In the genomic region with DNA sequence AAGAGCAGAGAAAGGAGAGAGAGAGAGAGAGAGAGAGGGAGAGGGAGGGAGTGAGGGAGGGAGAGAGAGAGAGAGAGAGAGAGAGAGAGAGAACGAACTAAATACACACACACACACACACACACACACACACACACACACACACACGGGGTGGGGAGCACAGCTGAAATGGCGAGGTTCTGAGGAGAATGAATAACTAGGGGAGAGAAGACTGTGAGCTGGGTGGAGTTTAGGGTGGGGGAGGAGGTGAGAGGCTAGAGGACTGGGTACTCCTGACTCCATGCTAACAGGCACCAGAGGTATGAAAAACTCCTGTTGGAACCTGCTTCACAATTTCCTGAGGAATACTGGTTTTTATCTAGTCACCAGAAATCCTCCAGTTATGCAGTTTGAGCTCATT, we compare ENCODE assay signal across 22 mouse cellular contexts. TPM values are rescaled to one million over a fixed set of nuclear protein-coding genes. Genes with fewer than 3 reads are reported as not detected.
DNase-seq lines count a peak whose midpoint lies in the region; ATAC-seq lines count a peak whose summit lies in the region.
"Had no signal": no experiment of that assay in that cellular context is flagged by ENCODE, and none has a peak within 500 bp of the region (broad histone marks: within the 10 kb centered on the region; RNA-seq: fewer than 3 reads in every experiment).

No protein-coding gene starts in this region.

- no peak overlapping the region for H3K4me3 ChIP-seq in liver, embryonic 15.5 days (replicated peaks)
- no peak overlapping the region for H3K4me3 ChIP-seq in hindbrain, embryonic 12.5 days
- no peak overlapping the region for H3K4me3 ChIP-seq in forebrain, embryonic 13.5 days
- H3K4me3 ChIP-seq: embryonic facial prominence, embryonic 15.5 days; gastrocnemius, adult 2 months; heart, embryonic 10.5 days; left cerebral cortex, adult 2 months; limb, embryonic 13.5 days; midbrain, embryonic 12.5 days; neural tube, embryonic 13.5 days had no signal

- peak; percentile 16 for DNase-seq in kidney, adult 11 months
- DNase-seq in kidney, adult 9 months = peak; percentile 72
- DNase-seq in kidney, postnatal 25 days = peak; percentile 39 to 74
- no peak for DNase-seq in layer of hippocampus, postnatal 10 days (ENCODE audit: low spot score in 2 of 2)
- DNase-seq: adrenal gland, postnatal 14 days; cerebellum, adult 11-12 months; cerebellum, postnatal 14 days; forebrain, postnatal 0 days; gastrocnemius, adult 2 months; right cerebral cortex, adult 18-20 months; thymus, postnatal 4 days had no signal

- H3K9me3 ChIP-seq in liver, embryonic 15.5 days (replicated peaks) = no peaks in the 10 kb centered on the region
- no peaks in the 10 kb centered on the region for H3K9me3 ChIP-seq in hindbrain, embryonic 12.5 days (replicated peaks)
- H3K9me3 ChIP-seq in forebrain, embryonic 13.5 days (replicated peaks) = no peaks in the 10 kb centered on the region; the same call in 1 of the 2 replicates
- H3K9me3 ChIP-seq: embryonic facial prominence, embryonic 15.5 days; heart, embryonic 10.5 days; neural tube, embryonic 13.5 days had no signal

- H3K4me2 ChIP-seq in liver, embryonic 15.5 days = no peak overlapping the region
- no peak overlapping the region for H3K4me2 ChIP-seq in hindbrain, embryonic 12.5 days (replicated peaks)
- H3K4me2 ChIP-seq in forebrain, embryonic 13.5 days = no peak overlapping the region
- H3K4me2 ChIP-seq: embryonic facial prominence, embryonic 15.5 days; limb, embryonic 13.5 days; midbrain, embryonic 12.5 days; neural tube, embryonic 13.5 days had no signal

- no peak overlapping the region for H3K9ac ChIP-seq in liver, embryonic 15.5 days
- H3K9ac ChIP-seq in hindbrain, embryonic 12.5 days = no peak overlapping the region
- H3K9ac ChIP-seq in forebrain, embryonic 13.5 days = no peak overlapping the region
- H3K9ac ChIP-seq: embryonic facial prominence, embryonic 15.5 days; forebrain, postnatal 0 days; limb, embryonic 13.5 days; midbrain, embryonic 12.5 days; neural tube, embryonic 13.5 days had no signal

- H3K4me1 ChIP-seq in liver, embryonic 15.5 days (replicated peaks) = no peaks in the 10 kb centered on the region
- H3K4me1 ChIP-seq in hindbrain, embryonic 12.5 days = no peaks in the 10 kb centered on the region
- no peaks in the 10 kb centered on the region for H3K4me1 ChIP-seq in forebrain, embryonic 13.5 days
- H3K4me1 ChIP-seq: embryonic facial prominence, embryonic 15.5 days; heart, embryonic 10.5 days; limb, embryonic 13.5 days; midbrain, embryonic 12.5 days; neural tube, embryonic 13.5 days had no signal

- no peaks in the 10 kb centered on the region for H3K27me3 ChIP-seq in liver, embryonic 15.5 days
- no peaks in the 10 kb centered on the region for H3K27me3 ChIP-seq in hindbrain, embryonic 12.5 days
- H3K27me3 ChIP-seq in forebrain, embryonic 13.5 days = no peaks in the 10 kb centered on the region
- H3K27me3 ChIP-seq: CH12.LX; embryonic facial prominence, embryonic 15.5 days; limb, embryonic 13.5 days; midbrain, embryonic 12.5 days; neural tube, embryonic 13.5 days had no signal

- no peaks in the 10 kb centered on the region for H3K36me3 ChIP-seq in liver, embryonic 15.5 days (replicated peaks)
- no peaks in the 10 kb centered on the region for H3K36me3 ChIP-seq in hindbrain, embryonic 12.5 days
- no peaks in the 10 kb centered on the region for H3K36me3 ChIP-seq in forebrain, embryonic 13.5 days (ENCODE audit: poor library complexity, severe bottlenecking)
- H3K36me3 ChIP-seq: embryonic facial prominence, embryonic 15.5 days; heart, embryonic 10.5 days; limb, embryonic 13.5 days; midbrain, embryonic 12.5 days; neural tube, embryonic 13.5 days had no signal

- peak; percentile 73 for ATAC-seq in liver, embryonic 15.5 days (ENCODE audit: insufficient read depth)
- ATAC-seq in hindbrain, embryonic 12.5 days (ENCODE audit: low FRiP score) = no peak
- no peak for ATAC-seq in forebrain, embryonic 13.5 days
- ATAC-seq: forebrain, postnatal 0 days; lung, postnatal 0 days had no signal

- 26% methylated on average over 3 of the region's 3 CpGs for WGBS in liver, embryonic 15.5 days (ENCODE audit: insufficient replicate concordance)
- WGBS in hindbrain, embryonic 12.5 days = 43% methylated on average over 2 of the region's 3 CpGs
- 7% methylated on average over 2 of the region's 3 CpGs for WGBS in forebrain, embryonic 13.5 days

- no peak overlapping the region for H3K27ac ChIP-seq in liver, embryonic 15.5 days (replicated peaks)
- no peak overlapping the region for H3K27ac ChIP-seq in hindbrain, embryonic 12.5 days
- H3K27ac ChIP-seq in forebrain, embryonic 13.5 days = no peak overlapping the region
- H3K27ac ChIP-seq: embryonic facial prominence, embryonic 15.5 days; gastrocnemius, adult 2 months; heart, embryonic 10.5 days; left cerebral cortex, adult 2 months; limb, embryonic 13.5 days; midbrain, embryonic 12.5 days; neural tube, embryonic 13.5 days had no signal

RNA-seq across cellular contexts. Expression of a gene that starts 32.4 kb away (rescaled TPM):
- polyA plus RNA-seq in liver, embryonic 15.5 days (2015; fragmentation: Nextera tagmentation; extraction: Ambion mirVana) = 7.9 and 8.2 TPM in 2 replicates
- total RNA-seq in layer of hippocampus, postnatal 10 days (2021) = 10 to 100 TPM; 18.6 to 21.4 TPM
- polyA plus RNA-seq in hindbrain, embryonic 12.5 days (2016; fragmentation: Nextera tagmentation; extraction: Ambion mirVana) = 9.5 and 10.0 TPM in 2 replicates
- polyA plus RNA-seq in forebrain, embryonic 13.5 days (2015; fragmentation: Nextera tagmentation; extraction: Ambion mirVana) = 5.2 and 6.5 TPM in 2 replicates

Comparison
In these comparisons a context has a peak if more than half of its experiments do, and no peak if none do; other contexts are left out.
1. DNase-seq: peak in kidney, adult 11 months (single experiment), kidney, adult 9 months (single experiment) and kidney, postnatal 25 days (2 of 2); none in layer of hippocampus, postnatal 10 days (0 of 2).